Mouse (Mus musculus): ENCODE data around the gene B4galt5. TPM values are rescaled to one million over a fixed set of nuclear protein-coding genes. Genes with fewer than 3 reads are reported as not detected.

B4galt5 gene
- total RNA-seq, 1 experiment = 40.5 TPM

- Histone ChIP-seq H3K27ac (ENCODE audit: insufficient read depth, low read depth, low read length, poor library complexity, severe bottlenecking) (no peak overlapping the region), H3K4me3 (ENCODE audit: insufficient read depth in 1 of 2, low read depth in 1 of 2, low read length in 2 of 2, poor library complexity in 1 of 2, severe bottlenecking in 1 of 2) (no peak overlapping the region), H3K9me3 (ENCODE audit: control insufficient read depth, insufficient read depth, low read depth, low read length) (no peaks in the 10 kb centered on the region), H3K36me3 (ENCODE audit: control insufficient read depth, insufficient read depth, low read length, poor library complexity, severe bottlenecking) (peaks cover 46% of the 10 kb centered on the region), H3K9ac (ENCODE audit: insufficient read depth, low read depth, low read length, poor library complexity, severe bottlenecking) (no peak overlapping the region), H3K4me1 (ENCODE audit: control insufficient read depth in 2 of 2, insufficient read depth in 2 of 2, low read length in 2 of 2, poor library complexity in 1 of 2) (peaks cover 0 to 12% of the 10 kb centered on the region in 2 experiments; a peak in 2 of 4 replicates)
- DNase-seq (ENCODE audit: low read depth, low spot score) = no peak
- in situ Hi-C loops (cut with MboI; ENCODE audit: low sequenced_read_pairs in 2 of 2, unreplicated experiment in 2 of 2) = no loop called here
- TF ChIP-seq MAFK (IDR thresholded peaks at IDR 0.05; ENCODE audit: insufficient read depth, low read depth, low read length) (no peak), ZNF384 (IDR thresholded peaks at IDR 0.05; ENCODE audit: low read depth, low read length) (no peak), HCFC1 (IDR thresholded peaks at IDR 0.05; ENCODE audit: borderline replicate concordance, insufficient read depth, low read length) (no peak)
Observed at GRCm38 (mm10) chr2:167303806-167304205, 45.2 kb downstream of the B4galt5 start.

DNA sequence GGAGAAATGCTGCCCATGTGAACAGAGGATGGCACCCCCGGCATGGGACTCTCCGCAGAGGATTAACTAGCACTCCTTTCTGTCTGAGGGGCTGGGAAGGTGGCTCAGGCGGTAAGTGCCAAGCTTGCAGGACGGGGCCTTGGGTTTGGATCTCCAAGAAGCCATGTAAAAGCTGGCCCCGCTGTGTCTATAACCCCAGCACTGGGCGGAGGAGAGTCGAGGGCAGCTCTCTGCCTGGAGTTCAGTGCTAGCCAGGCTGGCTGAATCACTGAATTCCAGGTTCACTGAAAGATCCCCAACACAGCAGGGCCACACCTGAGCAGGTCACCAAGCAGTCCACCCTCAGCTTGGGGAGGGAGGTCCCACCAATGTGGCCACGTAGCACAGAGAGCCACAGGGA lies 45.8 kb downstream of the B4galt5 start:
- Histone ChIP-seq H3K36me3 (ENCODE audit: control insufficient read depth, insufficient read depth, low read length, poor library complexity, severe bottlenecking) (peaks cover 46% of the 10 kb centered on the region), H3K4me3 (ENCODE audit: insufficient read depth in 1 of 2, low read depth in 1 of 2, low read length in 2 of 2, poor library complexity in 1 of 2, severe bottlenecking in 1 of 2) (no peak overlapping the region), H3K9me3 (ENCODE audit: control insufficient read depth, insufficient read depth, low read depth, low read length) (no peaks in the 10 kb centered on the region), H3K4me1 (ENCODE audit: control insufficient read depth in 2 of 2, insufficient read depth in 2 of 2, low read length in 2 of 2, poor library complexity in 1 of 2) (peaks cover 0 to 13% of the 10 kb centered on the region in 2 experiments; a peak in 2 of 4 replicates), H3K27ac (ENCODE audit: insufficient read depth, low read depth, low read length, poor library complexity, severe bottlenecking) (no peak overlapping the region), H3K9ac (ENCODE audit: insufficient read depth, low read depth, low read length, poor library complexity, severe bottlenecking) (no peak overlapping the region)
- no peak for DNase-seq (ENCODE audit: low read depth, low spot score)
- TF ChIP-seq ZNF384 (IDR thresholded peaks at IDR 0.05; ENCODE audit: low read depth, low read length) (no peak), MAFK (IDR thresholded peaks at IDR 0.05; ENCODE audit: insufficient read depth, low read depth, low read length) (no peak), HCFC1 (IDR thresholded peaks at IDR 0.05; ENCODE audit: borderline replicate concordance, insufficient read depth, low read length) (no peak), ZC3H11A (IDR thresholded peaks at IDR 0.05; ENCODE audit: borderline replicate concordance, low read depth, low read length) (no peak), CHD2 (IDR thresholded peaks at IDR 0.05; ENCODE audit: low read depth, low read length) (no peak)
- in situ Hi-C loops (cut with MboI; ENCODE audit: low sequenced_read_pairs in 2 of 2, unreplicated experiment in 2 of 2) = no loop called here

DNA sequence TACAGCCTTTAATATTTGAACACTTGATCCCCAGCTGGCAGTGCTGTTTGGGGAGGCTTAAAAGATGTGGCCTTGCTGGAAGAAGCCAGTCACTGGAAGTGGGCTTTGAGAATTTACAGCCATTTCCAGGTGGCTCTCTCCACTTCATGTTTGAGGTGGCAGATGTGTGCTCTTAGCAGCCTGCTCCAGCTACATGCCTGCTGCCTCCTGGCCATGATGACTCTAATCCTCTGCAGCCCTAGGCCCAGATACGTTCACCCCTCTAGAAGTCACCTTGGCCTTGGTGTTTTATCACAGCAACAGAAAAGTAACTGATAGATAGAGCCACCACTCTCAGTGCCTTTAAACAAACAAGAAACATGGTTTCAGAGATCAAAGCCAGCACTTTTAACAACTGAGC lies 46.3 kb downstream of the B4galt5 start:
- Histone ChIP-seq H3K36me3 (ENCODE audit: control insufficient read depth, insufficient read depth, low read length, poor library complexity, severe bottlenecking) (peaks cover 46% of the 10 kb centered on the region), H3K4me1 (ENCODE audit: control insufficient read depth in 2 of 2, insufficient read depth in 2 of 2, low read length in 2 of 2, poor library complexity in 1 of 2) (peaks cover 0 to 13% of the 10 kb centered on the region in 2 experiments; a peak in 1 of 4 replicates), H3K9ac (ENCODE audit: insufficient read depth, low read depth, low read length, poor library complexity, severe bottlenecking) (no peak overlapping the region), H3K4me3 (ENCODE audit: insufficient read depth in 1 of 2, low read depth in 1 of 2, low read length in 2 of 2, poor library complexity in 1 of 2, severe bottlenecking in 1 of 2) (no peak overlapping the region), H3K27ac (ENCODE audit: insufficient read depth, low read depth, low read length, poor library complexity, severe bottlenecking) (no peak overlapping the region), H3K9me3 (ENCODE audit: control insufficient read depth, insufficient read depth, low read depth, low read length) (no peaks in the 10 kb centered on the region)
- in situ Hi-C loops (cut with MboI; ENCODE audit: low sequenced_read_pairs in 2 of 2, unreplicated experiment in 2 of 2) = no loop called here
- no peak for DNase-seq (ENCODE audit: low read depth, low spot score)
- no peak for TF ChIP-seq MAFK (IDR thresholded peaks at IDR 0.05; ENCODE audit: insufficient read depth, low read depth, low read length)
- no peak for TF ChIP-seq HCFC1 (IDR thresholded peaks at IDR 0.05; ENCODE audit: borderline replicate concordance, insufficient read depth, low read length)
- TF ChIP-seq ZC3H11A (IDR thresholded peaks at IDR 0.05; ENCODE audit: borderline replicate concordance, low read depth, low read length) = no peak
- no peak for TF ChIP-seq ZNF384 (IDR thresholded peaks at IDR 0.05; ENCODE audit: low read depth, low read length)
- TF ChIP-seq CHD2 (IDR thresholded peaks at IDR 0.05; ENCODE audit: low read depth, low read length) = no peak

- no peak for TF ChIP-seq ZNF384 (IDR thresholded peaks at IDR 0.05; ENCODE audit: low read depth, low read length)
- no peak for TF ChIP-seq MAFK (IDR thresholded peaks at IDR 0.05; ENCODE audit: insufficient read depth, low read depth, low read length)
- no peak for TF ChIP-seq CHD2 (IDR thresholded peaks at IDR 0.05; ENCODE audit: low read depth, low read length)
- no peak for TF ChIP-seq ZC3H11A (IDR thresholded peaks at IDR 0.05; ENCODE audit: borderline replicate concordance, low read depth, low read length)
- no peak for TF ChIP-seq HCFC1 (IDR thresholded peaks at IDR 0.05; ENCODE audit: borderline replicate concordance, insufficient read depth, low read length)
- Histone ChIP-seq H3K4me1 (ENCODE audit: control insufficient read depth in 2 of 2, insufficient read depth in 2 of 2, low read length in 2 of 2, poor library complexity in 1 of 2) (peaks cover 0 to 13% of the 10 kb centered on the region in 2 experiments; a peak in 1 of 4 replicates), H3K36me3 (ENCODE audit: control insufficient read depth, insufficient read depth, low read length, poor library complexity, severe bottlenecking) (peaks cover 42% of the 10 kb centered on the region), H3K9ac (ENCODE audit: insufficient read depth, low read depth, low read length, poor library complexity, severe bottlenecking) (no peak overlapping the region), H3K9me3 (ENCODE audit: control insufficient read depth, insufficient read depth, low read depth, low read length) (no peaks in the 10 kb centered on the region), H3K4me3 (ENCODE audit: insufficient read depth in 1 of 2, low read depth in 1 of 2, low read length in 2 of 2, poor library complexity in 1 of 2, severe bottlenecking in 1 of 2) (no peak overlapping the region), H3K27ac (ENCODE audit: insufficient read depth, low read depth, low read length, poor library complexity, severe bottlenecking) (no peak overlapping the region)
- no peak for DNase-seq (ENCODE audit: low read depth, low spot score)
- in situ Hi-C loops (cut with MboI; ENCODE audit: low sequenced_read_pairs in 2 of 2, unreplicated experiment in 2 of 2) = no loop called here
Observed at GRCm38 (mm10) chr2:167302031-167302430, 47.0 kb downstream of the B4galt5 start.

- Histone ChIP-seq H3K27ac (ENCODE audit: insufficient read depth, low read depth, low read length, poor library complexity, severe bottlenecking) (no peak overlapping the region), H3K9ac (ENCODE audit: insufficient read depth, low read depth, low read length, poor library complexity, severe bottlenecking) (no peak overlapping the region), H3K9me3 (ENCODE audit: control insufficient read depth, insufficient read depth, low read depth, low read length) (no peaks in the 10 kb centered on the region), H3K36me3 (ENCODE audit: control insufficient read depth, insufficient read depth, low read length, poor library complexity, severe bottlenecking) (peaks cover 39% of the 10 kb centered on the region), H3K4me3 (ENCODE audit: insufficient read depth in 1 of 2, low read depth in 1 of 2, low read length in 2 of 2, poor library complexity in 1 of 2, severe bottlenecking in 1 of 2) (no peak overlapping the region), H3K4me1 (ENCODE audit: control insufficient read depth in 2 of 2, insufficient read depth in 2 of 2, low read length in 2 of 2, poor library complexity in 1 of 2) (peaks cover 0 to 13% of the 10 kb centered on the region in 2 experiments; a peak in 1 of 4 replicates)
- no peak for TF ChIP-seq ZNF384 (IDR thresholded peaks at IDR 0.05; ENCODE audit: low read depth, low read length)
- TF ChIP-seq MAFK (IDR thresholded peaks at IDR 0.05; ENCODE audit: insufficient read depth, low read depth, low read length) = no peak
- no peak for TF ChIP-seq ZC3H11A (IDR thresholded peaks at IDR 0.05; ENCODE audit: borderline replicate concordance, low read depth, low read length)
- TF ChIP-seq CHD2 (IDR thresholded peaks at IDR 0.05; ENCODE audit: low read depth, low read length) = no peak
- TF ChIP-seq HCFC1 (IDR thresholded peaks at IDR 0.05; ENCODE audit: borderline replicate concordance, insufficient read depth, low read length) = no peak
- in situ Hi-C loops (cut with MboI; ENCODE audit: low sequenced_read_pairs in 2 of 2, unreplicated experiment in 2 of 2) = no loop called here
- DNase-seq (ENCODE audit: low read depth, low spot score) = no peak
Observed at GRCm38 (mm10) chr2:167301601-167302000, 47.4 kb downstream of the B4galt5 start.
